Mouse (Mus musculus) heart, embryonic 11.5 days (tissue): Measurements from ENCODE around the gene Mapk9. TPM values are rescaled to one million over a fixed set of nuclear protein-coding genes. Genes with fewer than 3 reads are reported as not detected.

Experiments
- ATAC-seq: fragments of 200-750 bp; cut with Nextera tagmentation; replicated peaks from 2 replicates; pipeline ENCODE4 v1.8.0; 2017; ENCODE audit warnings: moderate library complexity; ENCODE audit not compliant: insufficient number of reproducible peaks, low FRiP score, low TSS enrichment
- H3K27ac ChIP-seq: fragments of 300-500 bp; sonication (generic); 2 replicates; pipeline ENCODE4 v1.5.1; 2014; ENCODE audit warnings: mild to moderate bottlenecking, low read depth, low read length
- H3K27me3 ChIP-seq: fragments of 300-500 bp; sonication (generic); 2 replicates; pipeline ENCODE4 v1.6.1; 2014; ENCODE audit warnings: mild to moderate bottlenecking, low read length, mixed read lengths; ENCODE audit not compliant: control insufficient read depth, insufficient read depth
- H3K36me3 ChIP-seq: fragments of 300-500 bp; sonication (generic); 2 replicates; pipeline ENCODE4 v1.6.1; 2014; ENCODE audit warnings: mild to moderate bottlenecking, low read length, moderate library complexity, mixed read lengths; ENCODE audit not compliant: control insufficient read depth, insufficient read depth
- H3K4me1 ChIP-seq: fragments of 300-500 bp; sonication (generic); 2 replicates; pipeline ENCODE4 v1.6.1; 2014; ENCODE audit warnings: low read length; ENCODE audit not compliant: control insufficient read depth, insufficient read depth
- H3K4me2 ChIP-seq: fragments of 300-500 bp; sonication (generic); 2 replicates; pipeline ENCODE4 v1.6.1; 2014; ENCODE audit warnings: mild to moderate bottlenecking, moderate library complexity
- H3K4me3 ChIP-seq: fragments of 300-500 bp; sonication (generic); 2 replicates; pipeline ENCODE4 v1.5.1; 2014; ENCODE audit warnings: low read depth, low read length
- H3K9ac ChIP-seq: fragments of 300-500 bp; sonication (generic); 2 replicates; pipeline ENCODE4 v1.6.1; 2014; ENCODE audit warnings: mild to moderate bottlenecking, low read depth, low read length, moderate library complexity
- H3K9me3 ChIP-seq: fragments of 300-500 bp; sonication (generic); replicated peaks from 2 replicates; pipeline ENCODE4 v1.6.1; 2016; ENCODE audit warnings: low read length; ENCODE audit not compliant: control insufficient read depth
- WGBS: fragments of 180-500 bp; shearing (Covaris S2); extraction: QIAGEN DNeasy Blood & Tissue Kit; methylation state at CpG from one replicate; pipeline ENCODE4 v1.1.7; 2014; ENCODE audit not compliant: insufficient replicate concordance; 5-methylcytosine and 5-hydroxymethylcytosine counted together
- polyA plus RNA-seq: library from polyadenylated mRNA; unstranded; fragments of >200 nt; fragmentation: Nextera tagmentation; extraction: Ambion mirVana; gene quantifications from 2 replicates; pipeline ENCODE4 v1.2.1, GENCODE M21; 2014

The Mapk9 gene
- polyA plus RNA-seq, 1 experiment from 2014 or later: 35.8 TPM

GRCm38 (mm10) chr11:49831980-49832379, 14.6 kb upstream of the Mapk9 start:
- no peak for ATAC-seq
- Histone ChIP-seq H3K9me3 (no peaks in the 10 kb centered on the region), H3K4me3 (no peak overlapping the region), H3K27ac (no peak overlapping the region), H3K4me2 (no peak overlapping the region), H3K4me1 (no peaks in the 10 kb centered on the region), H3K36me3 (peaks cover 14% of the 10 kb centered on the region), H3K9ac (no peak overlapping the region), H3K27me3 (no peaks in the 10 kb centered on the region)
- whole genome bisulfite sequencing: 77% methylated on average over 12 of the region's 12 CpGs

GRCm38 (mm10) chr11:49832962-49833361, 13.6 kb upstream of the Mapk9 start:
- no peak overlapping the region for H3K4me2 ChIP-seq
- H3K4me1 ChIP-seq: no peaks in the 10 kb centered on the region
- peaks cover 14% of the 10 kb centered on the region for H3K36me3 ChIP-seq
- H3K27ac ChIP-seq: no peak overlapping the region
- no peaks in the 10 kb centered on the region for H3K27me3 ChIP-seq
- no peak overlapping the region for H3K9ac ChIP-seq
- no peak for ATAC-seq
- no peak overlapping the region for H3K4me3 ChIP-seq
- H3K9me3 ChIP-seq: no peaks in the 10 kb centered on the region
- 76% methylated on average over 5 of the region's 5 CpGs for WGBS

GRCm38 (mm10) chr11:49834248-49834647, 12.3 kb upstream of the Mapk9 start:
- Histone ChIP-seq H3K27ac (no peak overlapping the region), H3K4me1 (no peaks in the 10 kb centered on the region), H3K4me2 (no peak overlapping the region), H3K4me3 (no peak overlapping the region), H3K9ac (no peak overlapping the region), H3K27me3 (no peaks in the 10 kb centered on the region), H3K9me3 (no peaks in the 10 kb centered on the region), H3K36me3 (peaks cover 14% of the 10 kb centered on the region)
- ATAC-seq: no peak
- WGBS: 86% methylated on average over 6 of the region's 6 CpGs

GRCm38 (mm10) chr11:49835257-49835956, 11.1 kb upstream of the Mapk9 start:
- WGBS: 87% methylated on average over 11 of the region's 11 CpGs

GRCm38 (mm10) chr11:49837717-49838407, 8.7 kb upstream of the Mapk9 start:
- Histone ChIP-seq H3K4me2 (no peak overlapping the region), H3K9ac (no peak overlapping the region), H3K27me3 (no peaks in the 10 kb centered on the region), H3K4me1 (no peaks in the 10 kb centered on the region; the same call in 1 of the 2 replicates), H3K4me3 (no peak overlapping the region), H3K36me3 (peaks cover 14% of the 10 kb centered on the region), H3K27ac (no peak overlapping the region), H3K9me3 (no peaks in the 10 kb centered on the region)
- no peak for ATAC-seq
- WGBS: 50% methylated on average over 13 of the region's 13 CpGs

More at GRCm38 (mm10) chr11:49835257-49835956, 11.1 kb upstream of the Mapk9 start:
- Histone ChIP-seq H3K4me1 (no peaks in the 10 kb centered on the region), H3K27me3 (no peaks in the 10 kb centered on the region), H3K36me3 (peaks cover 14% of the 10 kb centered on the region), H3K9ac (no peak overlapping the region), H3K4me3 (no peak overlapping the region), H3K9me3 (no peaks in the 10 kb centered on the region), H3K4me2 (no peak overlapping the region), H3K27ac (no peak overlapping the region)
- ATAC-seq: no peak

- 88% methylated on average over 1 of the region's 1 CpGs for WGBS
- Histone ChIP-seq H3K9me3 (no peaks in the 10 kb centered on the region), H3K4me1 (peaks cover 2% of the 10 kb centered on the region; the same call in 1 of the 2 replicates), H3K36me3 (no peaks in the 10 kb centered on the region), H3K4me2 (no peak overlapping the region), H3K27me3 (no peaks in the 10 kb centered on the region), H3K9ac (no peak overlapping the region), H3K4me3 (no peak overlapping the region), H3K27ac (no peak overlapping the region)
- ATAC-seq: no peak
These were observed 5.9 kb upstream of the Mapk9 start for GRCm38 (mm10) chr11:49840666-49841065.

GRCm38 (mm10) chr11:49841886-49842285, 4.7 kb upstream of the Mapk9 start:
- Histone ChIP-seq H3K9ac (no peak overlapping the region), H3K4me3 (no peak overlapping the region), H3K9me3 (no peaks in the 10 kb centered on the region), H3K4me2 (no peak overlapping the region), H3K36me3 (no peaks in the 10 kb centered on the region), H3K27me3 (no peaks in the 10 kb centered on the region), H3K4me1 (peaks cover 3% of the 10 kb centered on the region; the same call in 1 of the 2 replicates), H3K27ac (no peak overlapping the region)
- no peak for ATAC-seq
- 83% methylated on average over 1 of the region's 1 CpGs for WGBS

GRCm38 (mm10) chr11:49842718-49843117, 3.8 kb upstream of the Mapk9 start:
- H3K9me3 ChIP-seq: no peaks in the 10 kb centered on the region
- H3K9ac ChIP-seq: no peak overlapping the region
- no peak for ATAC-seq
- H3K4me2 ChIP-seq: no peak overlapping the region
- H3K27me3 ChIP-seq: no peaks in the 10 kb centered on the region
- H3K27ac ChIP-seq: no peak overlapping the region
- H3K36me3 ChIP-seq: no peaks in the 10 kb centered on the region
- H3K4me1 ChIP-seq: peaks cover 7% of the 10 kb centered on the region; the same call in 1 of the 2 replicates
- no peak overlapping the region for H3K4me3 ChIP-seq
- 44% methylated on average over 3 of the region's 3 CpGs for WGBS
